Mouse (Mus musculus): ENCODE measurements around the gene Psmd9. TPM values are rescaled to one million over a fixed set of nuclear protein-coding genes. Genes with fewer than 3 reads are reported as not detected.

Psmd9 gene
- total RNA-seq, 1 experiment, result 27.0 TPM

DNA sequence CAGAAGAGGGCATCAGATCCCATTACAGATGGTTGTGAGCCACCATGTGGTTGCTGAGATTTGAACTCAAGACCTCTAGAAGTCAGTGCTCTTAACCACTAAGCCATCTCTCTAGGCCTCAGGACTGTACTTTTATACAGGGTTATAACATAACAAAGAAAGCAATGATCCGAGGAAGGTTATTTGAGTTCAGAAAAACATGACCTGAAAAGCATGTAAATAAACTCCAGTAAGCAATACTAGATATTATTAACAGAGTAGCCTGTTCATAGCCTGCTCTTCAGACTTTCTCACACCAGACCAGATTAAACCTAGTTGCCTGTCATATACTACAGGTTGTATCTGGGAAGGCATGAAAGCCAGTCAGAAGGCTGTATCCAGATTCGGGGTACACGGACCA, 18.1 kb downstream of the Psmd9 start:
- in situ Hi-C loops (cut with MboI; ENCODE audit: low sequenced_read_pairs in 2 of 2, unreplicated experiment in 2 of 2), result no loop called here
- H3K4me3 ChIP-seq (ENCODE audit: insufficient read depth in 1 of 2, low read depth in 1 of 2, low read length in 2 of 2, poor library complexity in 1 of 2, severe bottlenecking in 1 of 2), result no peak overlapping the region
- no peaks in the 10 kb centered on the region; a peak in 1 of 4 replicates for H3K4me1 ChIP-seq (ENCODE audit: control insufficient read depth in 2 of 2, insufficient read depth in 2 of 2, low read length in 2 of 2, poor library complexity in 1 of 2)
- no peak for DNase-seq (ENCODE audit: low read depth, low spot score)
- H3K36me3 ChIP-seq (ENCODE audit: control insufficient read depth, insufficient read depth, low read length, poor library complexity, severe bottlenecking), result no peaks in the 10 kb centered on the region
- no peaks in the 10 kb centered on the region for H3K9me3 ChIP-seq (ENCODE audit: control insufficient read depth, insufficient read depth, low read depth, low read length)
- no peak overlapping the region for H3K9ac ChIP-seq (ENCODE audit: insufficient read depth, low read depth, low read length, poor library complexity, severe bottlenecking)
- H3K27ac ChIP-seq (ENCODE audit: insufficient read depth, low read depth, low read length, poor library complexity, severe bottlenecking), result no peak overlapping the region
- no peak for TF ChIP-seq ZNF384 (IDR thresholded peaks at IDR 0.05; ENCODE audit: low read depth, low read length)
- TF ChIP-seq HCFC1 (IDR thresholded peaks at IDR 0.05; ENCODE audit: borderline replicate concordance, insufficient read depth, low read length), result no peak
- no peak for TF ChIP-seq ZC3H11A (IDR thresholded peaks at IDR 0.05; ENCODE audit: borderline replicate concordance, low read depth, low read length)
- TF ChIP-seq MAFK (IDR thresholded peaks at IDR 0.05; ENCODE audit: insufficient read depth, low read depth, low read length), result no peak
- TF ChIP-seq CHD2 (IDR thresholded peaks at IDR 0.05; ENCODE audit: low read depth, low read length), result no peak

- DNase-seq (ENCODE audit: low read depth, low spot score), result no peak
- no peaks in the 10 kb centered on the region for H3K9me3 ChIP-seq (ENCODE audit: control insufficient read depth, insufficient read depth, low read depth, low read length)
- no peaks in the 10 kb centered on the region for H3K36me3 ChIP-seq (ENCODE audit: control insufficient read depth, insufficient read depth, low read length, poor library complexity, severe bottlenecking)
- in situ Hi-C loops (cut with MboI; ENCODE audit: low sequenced_read_pairs in 2 of 2, unreplicated experiment in 2 of 2), result no loop called here
- H3K27ac ChIP-seq (ENCODE audit: insufficient read depth, low read depth, low read length, poor library complexity, severe bottlenecking), result no peak overlapping the region
- no peaks in the 10 kb centered on the region for H3K4me1 ChIP-seq (ENCODE audit: control insufficient read depth in 2 of 2, insufficient read depth in 2 of 2, low read length in 2 of 2, poor library complexity in 1 of 2)
- no peak for TF ChIP-seq MAFK (IDR thresholded peaks at IDR 0.05; ENCODE audit: insufficient read depth, low read depth, low read length)
- TF ChIP-seq ZC3H11A (IDR thresholded peaks at IDR 0.05; ENCODE audit: borderline replicate concordance, low read depth, low read length), result no peak
- TF ChIP-seq ZNF384 (IDR thresholded peaks at IDR 0.05; ENCODE audit: low read depth, low read length), result no peak
- no peak for TF ChIP-seq HCFC1 (IDR thresholded peaks at IDR 0.05; ENCODE audit: borderline replicate concordance, insufficient read depth, low read length)
- no peak for TF ChIP-seq CHD2 (IDR thresholded peaks at IDR 0.05; ENCODE audit: low read depth, low read length)
- H3K4me3 ChIP-seq (ENCODE audit: insufficient read depth in 1 of 2, low read depth in 1 of 2, low read length in 2 of 2, poor library complexity in 1 of 2, severe bottlenecking in 1 of 2), result no peak overlapping the region
- no peak overlapping the region for H3K9ac ChIP-seq (ENCODE audit: insufficient read depth, low read depth, low read length, poor library complexity, severe bottlenecking)
These were observed 21.7 kb downstream of the Psmd9 start for GRCm38 (mm10) chr5:123190912-123191311.

DNA sequence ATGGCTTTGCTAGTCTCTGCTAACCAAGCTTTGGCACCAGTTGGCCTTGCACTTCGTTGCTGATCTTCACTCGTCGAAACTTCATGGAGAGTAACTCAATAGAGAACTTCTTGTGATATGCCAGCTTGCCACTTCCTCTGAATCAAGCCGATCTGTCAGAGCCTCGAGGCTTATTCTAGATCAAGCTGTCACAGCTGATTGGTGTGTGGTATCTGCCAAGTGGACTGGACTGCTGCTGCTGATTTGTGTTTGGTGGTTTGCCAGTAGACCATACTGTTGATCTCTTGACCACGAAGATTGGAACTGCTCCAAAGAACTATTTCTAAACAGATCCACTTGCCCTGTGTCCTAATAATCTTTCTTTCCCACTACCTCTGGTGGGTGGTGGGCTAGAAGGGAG, 22.2 kb downstream of the Psmd9 start:
- H3K36me3 ChIP-seq (ENCODE audit: control insufficient read depth, insufficient read depth, low read length, poor library complexity, severe bottlenecking), result no peaks in the 10 kb centered on the region

GRCm38 (mm10) chr5:123192606-123193150, 23.5 kb downstream of the Psmd9 start:
- DNase-seq (ENCODE audit: low read depth, low spot score), result no peak
- Histone ChIP-seq H3K4me3 (ENCODE audit: insufficient read depth in 1 of 2, low read depth in 1 of 2, low read length in 2 of 2, poor library complexity in 1 of 2, severe bottlenecking in 1 of 2) (no peak overlapping the region), H3K36me3 (ENCODE audit: control insufficient read depth, insufficient read depth, low read length, poor library complexity, severe bottlenecking) (no peaks in the 10 kb centered on the region), H3K27ac (ENCODE audit: insufficient read depth, low read depth, low read length, poor library complexity, severe bottlenecking) (no peak overlapping the region), H3K9ac (ENCODE audit: insufficient read depth, low read depth, low read length, poor library complexity, severe bottlenecking) (no peak overlapping the region), H3K9me3 (ENCODE audit: control insufficient read depth, insufficient read depth, low read depth, low read length) (no peaks in the 10 kb centered on the region), H3K4me1 (ENCODE audit: control insufficient read depth in 2 of 2, insufficient read depth in 2 of 2, low read length in 2 of 2, poor library complexity in 1 of 2) (no peaks in the 10 kb centered on the region)
- TF ChIP-seq ZNF384 (IDR thresholded peaks at IDR 0.05; ENCODE audit: low read depth, low read length), result no peak
- TF ChIP-seq ZC3H11A (IDR thresholded peaks at IDR 0.05; ENCODE audit: borderline replicate concordance, low read depth, low read length), result no peak
- TF ChIP-seq MAFK (IDR thresholded peaks at IDR 0.05; ENCODE audit: insufficient read depth, low read depth, low read length), result no peak
- TF ChIP-seq HCFC1 (IDR thresholded peaks at IDR 0.05; ENCODE audit: borderline replicate concordance, insufficient read depth, low read length), result no peak
- no peak for TF ChIP-seq CHD2 (IDR thresholded peaks at IDR 0.05; ENCODE audit: low read depth, low read length)
- in situ Hi-C loops (cut with MboI; ENCODE audit: low sequenced_read_pairs in 2 of 2, unreplicated experiment in 2 of 2), result no loop called here

More for the DNA sequence above, 22.2 kb downstream of the Psmd9 start:
- no peak for DNase-seq (ENCODE audit: low read depth, low spot score)
- H3K4me1 ChIP-seq (ENCODE audit: control insufficient read depth in 2 of 2, insufficient read depth in 2 of 2, low read length in 2 of 2, poor library complexity in 1 of 2), result no peaks in the 10 kb centered on the region
- TF ChIP-seq ZNF384 (IDR thresholded peaks at IDR 0.05; ENCODE audit: low read depth, low read length) (no peak), MAFK (IDR thresholded peaks at IDR 0.05; ENCODE audit: insufficient read depth, low read depth, low read length) (no peak), HCFC1 (IDR thresholded peaks at IDR 0.05; ENCODE audit: borderline replicate concordance, insufficient read depth, low read length) (no peak), ZC3H11A (IDR thresholded peaks at IDR 0.05; ENCODE audit: borderline replicate concordance, low read depth, low read length) (no peak), CHD2 (IDR thresholded peaks at IDR 0.05; ENCODE audit: low read depth, low read length) (no peak)
- H3K4me3 ChIP-seq (ENCODE audit: insufficient read depth in 1 of 2, low read depth in 1 of 2, low read length in 2 of 2, poor library complexity in 1 of 2, severe bottlenecking in 1 of 2), result no peak overlapping the region
- in situ Hi-C loops (cut with MboI; ENCODE audit: low sequenced_read_pairs in 2 of 2, unreplicated experiment in 2 of 2), result no loop called here
- H3K9ac ChIP-seq (ENCODE audit: insufficient read depth, low read depth, low read length, poor library complexity, severe bottlenecking), result no peak overlapping the region
- H3K9me3 ChIP-seq (ENCODE audit: control insufficient read depth, insufficient read depth, low read depth, low read length), result no peaks in the 10 kb centered on the region
- H3K27ac ChIP-seq (ENCODE audit: insufficient read depth, low read depth, low read length, poor library complexity, severe bottlenecking), result no peak overlapping the region
